Mouse (Mus musculus): ENCODE data around the gene Rtl8a. TPM values are rescaled to one million over a fixed set of nuclear protein-coding genes. Genes with fewer than 3 reads are reported as not detected.
"Not testable (repeated sequence)": the region's sequence is repeated elsewhere in the genome, so short reads cannot be mapped to it uniquely, and the experiment has no call there.

The Rtl8a gene
- total RNA-seq (2021): 100 to 1,000 TPM; 189 to 270 TPM
- long read RNA-seq, transcript Rtl8a-201 (1 exons, 1,195 nt): major isoform, 186 of 187 reads
- long read RNA-seq, partial matches to known transcripts: 0 of 187 reads
- long read RNA-seq, other reads (novel, unspliced or antisense): 1 of 187 reads

DNA sequence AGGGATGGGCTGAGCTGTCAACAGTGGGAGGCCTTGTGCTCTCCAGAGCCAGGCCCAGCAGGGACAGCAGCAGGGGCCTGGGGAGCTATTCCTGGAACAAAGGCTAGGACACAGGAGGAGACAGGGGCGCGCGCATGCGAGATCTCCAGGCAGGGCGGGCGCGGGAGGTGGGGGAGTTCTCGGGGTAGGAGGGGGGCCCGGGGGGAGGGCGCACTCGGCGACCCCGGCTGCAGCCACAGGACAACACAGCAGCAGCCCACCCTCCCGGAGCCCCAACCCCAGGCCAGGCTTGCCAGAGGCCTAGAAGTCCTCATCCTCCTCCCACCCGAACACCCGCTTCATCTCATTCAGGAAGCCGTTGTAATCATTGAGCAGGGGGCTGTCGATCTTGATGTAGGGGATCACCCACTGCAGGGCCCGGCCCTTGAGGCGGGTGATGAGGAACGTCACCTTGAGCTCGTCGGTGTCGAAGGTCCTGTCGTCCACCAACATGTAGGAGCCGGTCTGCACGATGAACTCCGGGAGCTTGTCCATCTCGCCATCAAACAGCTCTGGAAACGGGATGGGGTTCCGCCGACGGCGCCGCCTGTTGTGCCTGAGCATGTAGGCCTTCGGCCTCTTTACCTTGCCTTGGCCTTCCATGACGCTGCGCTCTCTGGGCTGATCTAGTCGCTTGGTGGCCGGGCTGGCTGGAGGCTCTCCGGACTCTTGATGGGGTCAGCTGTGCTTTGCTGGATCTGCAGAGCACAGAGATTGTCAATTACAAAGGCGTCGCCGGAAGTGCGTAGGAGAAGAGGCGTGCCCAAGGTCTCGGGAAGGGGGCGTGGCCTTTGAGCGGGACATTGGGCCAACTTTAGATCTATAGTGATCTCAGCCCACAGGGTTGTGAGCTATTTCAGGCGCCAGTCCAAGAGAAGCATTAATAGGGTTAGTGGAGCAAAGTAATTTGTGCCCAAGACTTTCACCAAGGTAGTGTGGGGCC lies at the start of gene Rtl8a:
Gene Rtl8a (minus strand): TSS at position 703 of the 982 bp plus-strand sequence.
- peak; percentile 62 to 70 for DNase-seq (ENCODE audit: low spot score in 2 of 2)

DNA sequence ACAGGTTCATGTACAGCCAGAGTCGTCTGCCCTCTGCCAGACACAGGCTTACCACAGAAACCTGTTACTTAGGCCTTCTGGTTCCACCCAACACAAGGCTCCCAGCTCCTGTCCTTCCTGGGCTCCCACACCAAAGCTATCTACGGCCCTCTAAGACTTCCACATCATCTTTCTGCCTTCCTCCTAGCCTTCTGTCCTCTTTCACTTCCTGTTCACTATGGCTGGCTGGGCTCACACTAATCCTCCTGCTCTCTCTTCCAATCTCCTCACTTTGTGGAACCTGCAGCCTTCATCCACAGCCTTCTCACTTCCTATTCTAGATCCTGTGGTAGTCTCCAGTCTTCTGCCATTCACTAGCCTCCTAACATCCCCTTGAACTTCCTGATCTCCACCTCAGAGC lies 49.7 kb upstream of the Rtl8a start:
- no peak for DNase-seq (ENCODE audit: low spot score in 2 of 2)

DNA sequence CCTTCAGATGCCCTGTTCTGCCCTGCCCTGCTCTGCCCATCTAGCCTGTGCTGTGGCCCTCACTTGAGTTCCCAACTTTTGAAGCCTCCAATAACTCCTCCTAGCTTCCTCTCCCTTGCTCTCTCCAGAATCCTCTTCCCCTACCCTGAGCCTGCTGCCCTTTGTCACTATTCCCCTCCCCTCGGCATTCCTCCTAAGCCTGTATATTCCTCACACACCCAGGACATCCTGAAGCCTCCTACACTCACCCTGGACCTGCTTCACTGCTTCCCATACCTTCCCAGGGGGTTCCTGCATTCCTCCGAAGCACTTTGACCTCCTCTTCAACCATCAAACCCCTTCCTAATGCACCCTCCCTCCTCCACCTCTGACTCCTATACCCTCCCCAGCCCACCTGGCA lies 48.6 kb upstream of the Rtl8a start:
- no peak for DNase-seq (ENCODE audit: low spot score in 2 of 2)

- DNase-seq (ENCODE audit: low spot score in 2 of 2): not testable (repeated sequence)
Measured at GRCm38 (mm10) chrX:53684676-53685075, 41.2 kb upstream of the Rtl8a start.

DNA sequence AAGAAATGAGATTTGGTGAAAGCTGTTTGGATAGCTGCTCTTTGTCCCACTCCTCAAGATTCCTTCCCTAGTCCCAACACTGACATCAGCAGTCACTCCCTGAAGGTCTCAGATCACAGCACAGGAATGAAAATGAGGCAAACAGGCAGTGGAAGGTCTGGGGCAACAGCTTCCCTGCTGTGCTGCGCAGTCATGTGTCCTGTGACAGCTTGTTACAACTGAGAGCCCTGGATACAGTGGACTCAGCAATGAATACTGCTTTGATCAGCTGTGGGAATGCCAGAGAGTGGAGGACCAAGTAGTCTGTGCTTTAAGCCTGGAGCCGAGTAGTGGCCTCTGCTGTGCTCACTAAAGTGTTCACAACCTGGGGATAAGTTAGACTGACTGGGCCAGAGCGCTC lies 39.2 kb upstream of the Rtl8a start:
- not testable (repeated sequence) for DNase-seq (ENCODE audit: low spot score in 2 of 2)

GRCm38 (mm10) chrX:53676943-53677342 lies 33.5 kb upstream of the Rtl8a start:
- peak; percentile 77 to 79 for DNase-seq (ENCODE audit: low spot score in 2 of 2)

DNA sequence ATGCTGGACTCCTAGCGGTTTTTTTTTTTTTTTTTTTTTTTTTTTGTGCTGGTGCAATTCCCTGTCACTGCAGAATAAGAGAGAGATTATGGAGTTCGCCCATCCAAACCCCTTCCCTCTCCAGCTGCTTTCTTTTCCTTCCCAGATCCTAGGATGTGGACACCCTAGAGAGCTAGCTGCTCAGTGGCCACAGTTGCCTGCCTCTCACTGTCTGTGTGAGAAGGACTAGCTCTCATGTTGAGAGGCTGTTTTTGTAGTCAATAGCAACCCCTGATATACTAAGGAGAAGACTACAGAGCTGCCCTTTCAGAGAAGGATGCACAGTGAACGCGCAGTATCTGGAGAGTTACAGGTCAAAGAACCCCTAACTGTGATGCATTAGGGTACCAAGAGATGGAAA lies 27.2 kb upstream of the Rtl8a start:
- peak in 1 of 2 experiments; percentile 16 for DNase-seq (ENCODE audit: low spot score in 2 of 2)

GRCm38 (mm10) chrX:53670294-53670693 lies 26.8 kb upstream of the Rtl8a start, which contains the start of gene Rtl8b:
TSS of gene Rtl8b (minus strand) at chrX:53670408.
- DNase-seq (ENCODE audit: low spot score in 2 of 2): peak; percentile 69 to 76

GRCm38 (mm10) chrX:53669557-53670270 lies 26.2 kb upstream of the Rtl8a start:
- DNase-seq (ENCODE audit: low spot score in 2 of 2): not testable (repeated sequence)

- not testable (repeated sequence) for DNase-seq (ENCODE audit: low spot score in 2 of 2)
Measured at GRCm38 (mm10) chrX:53652917-53653316, 9.4 kb upstream of the Rtl8a start.

GRCm38 (mm10) chrX:53645885-53646284 lies 2.4 kb upstream of the Rtl8a start:
- DNase-seq (ENCODE audit: low spot score in 2 of 2): no peak

DNA sequence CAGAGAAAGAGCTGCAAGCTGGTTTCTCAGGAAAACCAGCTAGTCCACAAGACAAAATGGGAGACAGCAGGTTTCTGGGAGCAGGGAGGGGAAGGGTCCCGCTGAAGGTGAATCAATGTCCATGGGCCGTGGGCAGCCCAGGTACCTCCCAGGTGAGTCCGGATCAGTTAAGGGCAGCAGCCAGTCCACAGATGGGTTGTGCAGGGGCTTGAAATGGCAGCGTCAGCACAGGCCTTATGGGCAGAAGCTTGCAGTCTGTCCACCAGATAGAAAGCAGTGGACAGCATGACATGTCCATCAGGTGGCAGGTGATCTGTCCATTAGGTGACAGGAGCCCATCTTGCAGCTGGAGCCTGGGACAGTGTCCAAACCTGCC lies 890 bp downstream of the Rtl8a start:
- DNase-seq (ENCODE audit: low spot score in 2 of 2): not testable (repeated sequence)

DNA sequence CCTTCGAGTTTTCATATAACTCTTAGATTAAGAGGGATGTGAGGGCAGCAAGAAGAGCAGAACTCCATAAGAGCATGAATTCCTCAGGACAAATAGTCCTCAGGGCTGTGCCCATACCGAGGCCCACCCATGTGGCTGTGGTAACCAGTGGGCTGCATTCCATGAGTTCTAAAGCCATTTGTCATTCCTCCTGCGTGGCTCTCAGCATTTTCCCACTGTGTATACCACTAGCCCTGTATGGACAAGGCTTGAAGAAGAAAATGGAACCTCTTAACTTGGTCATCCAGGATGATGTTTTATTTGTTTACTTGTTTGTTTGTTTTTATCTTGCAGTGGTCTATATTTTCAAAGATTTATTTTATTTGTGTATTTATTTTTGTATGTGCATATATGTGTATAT lies 5.4 kb downstream of the Rtl8a start:
- DNase-seq (ENCODE audit: low spot score in 2 of 2): not testable (repeated sequence)

DNA sequence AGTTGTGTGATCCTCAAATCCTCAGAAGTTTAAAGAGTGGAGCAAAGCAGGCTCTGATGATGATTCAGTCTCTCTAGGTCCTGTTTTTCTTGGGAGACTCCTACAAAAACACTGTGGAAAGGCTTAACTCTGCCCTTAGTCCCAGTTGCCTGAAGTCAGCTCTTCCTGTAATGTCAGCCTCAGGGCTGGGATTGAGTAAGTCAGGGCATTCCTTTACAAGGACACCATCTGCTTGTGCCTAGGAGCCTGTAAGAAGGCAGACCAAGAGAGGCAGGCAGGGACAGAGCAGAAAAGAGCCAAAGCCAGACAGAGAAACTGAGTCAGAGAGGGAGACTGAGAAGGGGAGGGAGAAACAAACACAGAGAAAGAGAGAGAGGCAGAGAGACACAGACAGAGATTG lies 32.1 kb downstream of the Rtl8a start:
- DNase-seq (ENCODE audit: low spot score in 2 of 2): not testable (repeated sequence)

- peak; percentile 66 to 78 for DNase-seq (ENCODE audit: low spot score in 2 of 2)
Measured at GRCm38 (mm10) chrX:53610571-53610970, 32.9 kb downstream of the Rtl8a start.

DNA sequence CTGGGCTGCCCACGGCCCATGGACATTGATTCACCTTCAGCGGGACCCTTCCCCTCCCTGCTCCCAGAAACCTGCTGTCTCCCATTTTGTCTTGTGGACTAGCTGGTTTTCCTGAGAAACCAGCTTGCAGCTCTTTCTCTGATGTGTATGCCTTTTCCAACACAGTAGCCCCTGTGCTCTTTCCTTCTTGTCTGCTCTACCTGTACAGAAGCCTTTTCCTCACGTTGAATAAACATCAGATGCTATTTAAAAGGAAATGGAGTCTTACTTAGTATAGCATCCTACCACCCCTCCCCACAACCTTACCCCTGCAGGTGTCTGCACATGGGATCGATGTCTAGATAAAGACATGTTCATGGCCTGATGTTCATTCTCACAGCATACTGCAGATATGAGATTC lies 34.6 kb downstream of the Rtl8a start, which contains the start of gene Gm14597:
Gene Gm14597 (minus strand): TSS at position 101 of the 400 bp plus-strand sequence.
- not testable (repeated sequence) for DNase-seq (ENCODE audit: low spot score in 2 of 2)

- peak; percentile 11 to 16 for DNase-seq (ENCODE audit: low spot score in 2 of 2)
Measured at GRCm38 (mm10) chrX:53608122-53608813, 35.2 kb downstream of the Rtl8a start.

GRCm38 (mm10) chrX:53607242-53608121 lies 36.0 kb downstream of the Rtl8a start, which contains the start of gene Rtl8c:
TSS of gene Rtl8c (plus strand) at chrX:53608032.
- peak; percentile 59 to 72 for DNase-seq (ENCODE audit: low spot score in 2 of 2)

- DNase-seq (ENCODE audit: low spot score in 2 of 2): not testable (repeated sequence)
Measured at GRCm38 (mm10) chrX:53606176-53606575, 37.3 kb downstream of the Rtl8a start.

- DNase-seq (ENCODE audit: low spot score in 2 of 2): peak; percentile 64 to 69
Measured at GRCm38 (mm10) chrX:53599993-53600392, 43.5 kb downstream of the Rtl8a start.
